Mouse (Mus musculus) small intestine, adult 2 months (tissue): ENCODE results near the gene Cep131. TPM values are rescaled to one million over a fixed set of nuclear protein-coding genes. Genes with fewer than 3 reads are reported as not detected.

Experiments
- H3K27ac ChIP-seq: fragments of 200-500 bp; 2 replicates; pipeline ENCODE4 v1.5.1; 2012; ENCODE audit warnings: low read depth, low read length, control low read depth, inconsistent platforms; ENCODE audit not compliant: insufficient read depth
- H3K27me3 ChIP-seq: fragments of 200-500 bp; 2 replicates; pipeline ENCODE4 v1.6.1; 2012; ENCODE audit warnings: mild to moderate bottlenecking, moderate library complexity, low read length, inconsistent platforms; ENCODE audit not compliant: control insufficient read depth, insufficient read depth
- H3K36me3 ChIP-seq: fragments of 200-500 bp; 2 replicates; pipeline ENCODE4 v1.6.1; 2012; ENCODE audit warnings: mild to moderate bottlenecking, low read length, control low read depth, inconsistent platforms; ENCODE audit not compliant: control insufficient read depth, insufficient read depth
- H3K4me1 ChIP-seq: fragments of 200-500 bp; 2 replicates; pipeline ENCODE4 v1.6.1; 2012; ENCODE audit warnings: low read length, inconsistent platforms, mixed read lengths; ENCODE audit not compliant: control insufficient read depth, insufficient read depth, insufficient read length
- H3K4me3 ChIP-seq: fragments of 200-500 bp; 2 replicates; pipeline ENCODE4 v1.5.1; 2012; ENCODE audit warnings: low read depth, mild to moderate bottlenecking, control low read depth, inconsistent platforms, low read length, moderate library complexity
- CTCF ChIP-seq: fragments of 200-500 bp; IDR thresholded peaks from 2 replicates; pipeline ENCODE4 v1.5.1; 2012; ENCODE audit warnings: low read depth, mild to moderate bottlenecking, control low read depth, inconsistent platforms, low read length, moderate library complexity, mixed read lengths; ENCODE audit not compliant: insufficient replicate concordance, insufficient read length; ENCODE audit errors: extremely low read depth
- POLR2A ChIP-seq: fragments of 200-500 bp; IDR thresholded peaks from 2 replicates; pipeline ENCODE4 v1.6.1; 2012; ENCODE audit warnings: low read depth, mild to moderate bottlenecking, control low read depth, inconsistent platforms, low read length, moderate library complexity
- WGBS: fragments of 180-500 bp; shearing (Covaris S2); methylation state at CpG from one replicate; pipeline ENCODE4 v1.1.7; 2018; 5-methylcytosine and 5-hydroxymethylcytosine counted together
- polyA plus RNA-seq: library from polyadenylated mRNA; depleted of rRNA; stranded (reverse); fragments of >200 nt; gene quantifications from 2 replicates; pipeline ENCODE4 v1.2.3, GENCODE M21; 2012

The Cep131 gene
- polyA plus RNA-seq, 1 experiment: 3.2 TPM

- TF ChIP-seq CTCF: no peak
- no peak for TF ChIP-seq POLR2A
- H3K27me3 ChIP-seq: no peaks in the 10 kb centered on the region
- H3K27ac ChIP-seq: no peak overlapping the region
- no peaks in the 10 kb centered on the region for H3K36me3 ChIP-seq
- 96% methylated on average over 3 of the region's 3 CpGs for WGBS
- H3K4me1 ChIP-seq: peaks cover 9% of the 10 kb centered on the region
- H3K4me3 ChIP-seq: no peak overlapping the region
Observed at GRCm38 (mm10) chr11:120033473-120033872, 53.2 kb downstream of the Cep131 start.

DNA sequence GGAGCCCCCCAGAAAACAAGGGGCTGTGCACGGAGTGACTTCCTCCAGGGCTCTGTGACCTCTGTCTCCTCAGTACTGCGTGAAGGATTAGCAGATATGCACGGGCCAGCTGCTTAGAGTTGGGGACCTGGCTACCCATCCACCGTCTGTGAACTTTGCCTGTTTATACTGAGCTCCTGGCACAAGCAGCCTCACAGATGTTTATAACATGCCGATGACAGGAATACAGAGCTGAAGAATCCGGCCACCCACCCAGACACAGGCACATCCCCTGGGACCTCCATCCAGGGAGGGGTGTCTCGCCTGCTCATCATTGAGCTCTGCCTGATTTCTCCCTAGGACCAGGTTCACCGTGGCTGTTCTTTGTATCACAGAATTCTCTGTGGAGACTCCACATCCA lies 54.6 kb downstream of the Cep131 start:
- Histone ChIP-seq H3K4me1 (peaks cover 12% of the 10 kb centered on the region), H3K4me3 (no peak overlapping the region), H3K27ac (no peak overlapping the region), H3K36me3 (no peaks in the 10 kb centered on the region), H3K27me3 (no peaks in the 10 kb centered on the region)
- TF ChIP-seq POLR2A: no peak
- TF ChIP-seq CTCF: no peak
- 23% methylated on average over 8 of the region's 8 CpGs for WGBS

GRCm38 (mm10) chr11:120030145-120030901 lies 56.3 kb downstream of the Cep131 start:
- WGBS: 29% methylated on average over 10 of the region's 10 CpGs
- Histone ChIP-seq H3K4me3 (no peak overlapping the region), H3K27ac (no peak overlapping the region), H3K36me3 (no peaks in the 10 kb centered on the region), H3K27me3 (no peaks in the 10 kb centered on the region), H3K4me1 (peaks cover 12% of the 10 kb centered on the region)
- no peak for TF ChIP-seq POLR2A
- TF ChIP-seq CTCF: peak; percentile 65; the same call in 1 of the 2 replicates

DNA sequence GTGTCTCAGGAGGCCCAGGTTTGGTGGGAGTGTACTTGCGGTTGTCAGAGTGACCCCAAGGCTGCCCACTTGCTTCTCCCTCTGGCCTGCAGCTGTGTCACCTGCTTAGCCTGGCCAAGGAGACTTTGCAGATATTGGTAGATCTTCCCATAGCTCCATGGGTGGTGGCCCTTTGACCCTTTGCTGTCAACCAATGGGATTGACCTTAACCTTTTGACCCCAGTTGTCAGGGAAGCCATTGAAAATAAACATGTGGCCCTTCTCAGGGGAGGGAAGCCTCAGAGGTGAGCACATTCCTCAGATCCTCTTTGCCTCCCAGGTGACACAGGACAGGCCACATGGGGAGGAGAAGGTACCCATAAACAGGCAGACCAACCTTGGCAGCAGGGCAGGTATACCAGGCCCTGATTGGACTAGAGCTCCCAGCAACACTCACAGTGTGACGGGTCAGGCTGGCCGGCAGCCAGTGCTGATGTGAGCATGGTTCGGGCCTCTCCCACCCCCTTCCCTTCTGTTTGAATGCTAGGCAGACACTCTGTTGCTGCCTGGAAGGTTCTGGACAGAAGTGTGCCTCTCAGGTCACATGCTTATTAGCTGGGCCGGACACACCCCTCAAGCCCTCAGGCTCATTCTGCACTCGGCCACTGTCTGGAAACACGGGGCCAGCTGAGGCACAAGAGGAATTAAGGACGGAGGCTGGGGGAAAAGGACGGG lies 57.0 kb downstream of the Cep131 start:
- no peak overlapping the region for H3K4me3 ChIP-seq
- TF ChIP-seq CTCF (no peak), POLR2A (no peak)
- H3K27ac ChIP-seq: no peak overlapping the region
- H3K4me1 ChIP-seq: peaks cover 12% of the 10 kb centered on the region
- no peaks in the 10 kb centered on the region for H3K27me3 ChIP-seq
- 54% methylated on average over 9 of the region's 9 CpGs for WGBS
- no peaks in the 10 kb centered on the region for H3K36me3 ChIP-seq

GRCm38 (mm10) chr11:120028319-120029092 lies 58.1 kb downstream of the Cep131 start:
- peaks cover 12% of the 10 kb centered on the region for H3K4me1 ChIP-seq
- H3K27me3 ChIP-seq: no peaks in the 10 kb centered on the region
- no peak overlapping the region for H3K4me3 ChIP-seq
- WGBS: 40% methylated on average over 18 of the region's 18 CpGs
- no peaks in the 10 kb centered on the region for H3K36me3 ChIP-seq
- TF ChIP-seq CTCF (no peak), POLR2A (no peak)
- no peak overlapping the region for H3K27ac ChIP-seq

GRCm38 (mm10) chr11:120026941-120027340 lies 59.7 kb downstream of the Cep131 start:
- TF ChIP-seq POLR2A (no peak), CTCF (no peak)
- 92% methylated on average over 3 of the region's 3 CpGs for WGBS
- Histone ChIP-seq H3K4me3 (no peak overlapping the region), H3K27me3 (peaks cover 6% of the 10 kb centered on the region), H3K36me3 (no peaks in the 10 kb centered on the region), H3K4me1 (peaks cover 12% of the 10 kb centered on the region), H3K27ac (no peak overlapping the region)
